15 mouse cellular contexts compared by ENCODE assay signal in the genomic region with DNA sequence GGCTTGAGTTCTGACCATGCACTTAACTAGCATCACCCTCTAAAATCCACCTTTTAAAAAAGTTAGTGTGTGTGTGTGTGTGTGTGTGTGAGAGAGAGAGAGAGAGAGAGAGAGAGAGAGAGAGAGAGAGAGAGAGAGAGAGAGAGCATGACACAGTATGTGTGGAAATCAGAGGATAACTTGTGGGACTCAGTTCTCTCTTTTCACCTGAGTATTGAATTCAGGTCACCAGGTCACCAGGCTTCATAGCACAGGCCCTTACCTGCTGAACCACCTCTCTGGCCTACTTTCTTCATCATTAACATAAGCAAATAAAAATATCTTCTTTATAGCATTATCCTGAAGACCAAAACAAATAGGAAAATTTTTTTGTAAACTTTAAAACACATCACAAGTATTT. TPM values are rescaled to one million over a fixed set of nuclear protein-coding genes. Genes with fewer than 3 reads are reported as not detected.
DNase-seq lines count a peak whose midpoint lies in the region; ATAC-seq and TF ChIP-seq lines count a peak whose summit lies in the region.
"Had no signal": no experiment of that assay in that cellular context is flagged by ENCODE, and none has a peak within 500 bp of the region (broad histone marks: within the 10 kb centered on the region; RNA-seq: fewer than 3 reads in every experiment).

A gene (minus strand): TSS at position 101 of the 400 bp plus-strand sequence.

- no peak within 1 kb of the TSS for H3K27ac ChIP-seq in hindbrain, embryonic 14.5 days
- no peak within 1 kb of the TSS for H3K27ac ChIP-seq in hindbrain, embryonic 10.5 days
- H3K27ac ChIP-seq in limb, embryonic 14.5 days (replicated peaks; ENCODE audit: low read depth, low read length), result no peak within 1 kb of the TSS
- no peak within 1 kb of the TSS for H3K27ac ChIP-seq in limb, embryonic 10.5 days
- no peak within 1 kb of the TSS for H3K27ac ChIP-seq in limb, embryonic 15.5 days
- no peak within 1 kb of the TSS for H3K27ac ChIP-seq in kidney, embryonic 16.5 days (ENCODE audit: low read length)
- H3K27ac ChIP-seq: gastrocnemius, adult 2 months; heart, embryonic 13.5 days; macrophage had no signal

- no peak within 1 kb of the TSS for H3K4me2 ChIP-seq in hindbrain, embryonic 14.5 days (replicated peaks)
- H3K4me2 ChIP-seq in limb, embryonic 14.5 days (replicated peaks; ENCODE audit: low read depth, low read length, severe bottlenecking), result no peak within 1 kb of the TSS
- H3K4me2 ChIP-seq in limb, embryonic 15.5 days, result no peak within 1 kb of the TSS
- H3K4me2 ChIP-seq in kidney, embryonic 16.5 days (replicated peaks; ENCODE audit: low read depth, low read length), result no peak within 1 kb of the TSS
- H3K4me2 ChIP-seq: heart, embryonic 13.5 days had no signal

- no peak within 1 kb of the TSS for H3K4me3 ChIP-seq in hindbrain, embryonic 14.5 days (replicated peaks; ENCODE audit: low read length)
- H3K4me3 ChIP-seq in hindbrain, embryonic 10.5 days, result no peak within 1 kb of the TSS
- no peak within 1 kb of the TSS for H3K4me3 ChIP-seq in limb, embryonic 14.5 days (replicated peaks; ENCODE audit: low read length)
- H3K4me3 ChIP-seq in limb, embryonic 10.5 days, result no peak within 1 kb of the TSS
- H3K4me3 ChIP-seq in limb, embryonic 15.5 days, result no peak within 1 kb of the TSS
- no peak within 1 kb of the TSS for H3K4me3 ChIP-seq in kidney, embryonic 16.5 days (ENCODE audit: low read length)
- H3K4me3 ChIP-seq: heart, embryonic 13.5 days had no signal

- H3K27me3 ChIP-seq in hindbrain, embryonic 14.5 days (ENCODE audit: control insufficient read depth, insufficient read depth, low read length), result peaks cover 34% of the 10 kb centered on the region
- peaks cover 50% of the 10 kb centered on the region for H3K27me3 ChIP-seq in hindbrain, embryonic 10.5 days (ENCODE audit: insufficient read depth, poor library complexity, severe bottlenecking)
- H3K27me3 ChIP-seq in limb, embryonic 14.5 days (ENCODE audit: control insufficient read depth, insufficient read depth, low read length), result peaks cover 16% of the 10 kb centered on the region
- peaks cover 48% of the 10 kb centered on the region for H3K27me3 ChIP-seq in limb, embryonic 10.5 days (ENCODE audit: low read depth, poor library complexity, severe bottlenecking)
- H3K27me3 ChIP-seq in limb, embryonic 15.5 days, result peaks cover 28% of the 10 kb centered on the region
- H3K27me3 ChIP-seq in kidney, embryonic 16.5 days (ENCODE audit: insufficient read depth, low read length), result peaks cover 36% of the 10 kb centered on the region

- DNase-seq in hindbrain, embryonic 14.5 days (ENCODE audit: low spot score), result no peak
- DNase-seq in hindbrain, embryonic 10.5 days (ENCODE audit: low spot score), result no peak
- DNase-seq in limb, embryonic 14.5 days (ENCODE audit: low spot score), result no peak
- DNase-seq in limb, embryonic 10.5 days (ENCODE audit: low spot score), result no peak
- DNase-seq in layer of hippocampus, postnatal 14 days (ENCODE audit: low spot score in 2 of 2), result no peak
- DNase-seq: cerebellum, adult 18-20 months; gastrocnemius, adult 2 months; kidney, postnatal 36 days; right cerebral cortex, postnatal 4 days; thymus, postnatal 25 days had no signal

- peaks cover 8% of the 10 kb centered on the region; the same call in 1 of the 2 replicates for H3K4me1 ChIP-seq in hindbrain, embryonic 14.5 days (replicated peaks; ENCODE audit: control insufficient read depth, insufficient read depth, low read length)
- peaks cover 19% of the 10 kb centered on the region for H3K4me1 ChIP-seq in hindbrain, embryonic 10.5 days (replicated peaks)
- peaks cover 11% of the 10 kb centered on the region for H3K4me1 ChIP-seq in limb, embryonic 14.5 days (ENCODE audit: control insufficient read depth, insufficient read depth, low read length)
- H3K4me1 ChIP-seq in limb, embryonic 10.5 days, result peaks cover 16% of the 10 kb centered on the region
- H3K4me1 ChIP-seq in limb, embryonic 15.5 days, result peaks cover 17% of the 10 kb centered on the region
- H3K4me1 ChIP-seq in kidney, embryonic 16.5 days (ENCODE audit: insufficient read depth, low read length), result peaks cover 13% of the 10 kb centered on the region

- no peaks in the 10 kb centered on the region for H3K9me3 ChIP-seq in hindbrain, embryonic 14.5 days (ENCODE audit: control insufficient read depth, low read length)
- no peaks in the 10 kb centered on the region for H3K9me3 ChIP-seq in hindbrain, embryonic 10.5 days
- H3K9me3 ChIP-seq in limb, embryonic 14.5 days (ENCODE audit: control insufficient read depth, low read length), result no peaks in the 10 kb centered on the region
- no peaks in the 10 kb centered on the region for H3K9me3 ChIP-seq in limb, embryonic 10.5 days (replicated peaks)
- no peaks in the 10 kb centered on the region for H3K9me3 ChIP-seq in limb, embryonic 15.5 days
- 0 out of 2 replicates have a peak, but pooled peaks cover 3% of the 10 kb centered on the region for H3K9me3 ChIP-seq in kidney, embryonic 16.5 days (ENCODE audit: low read length)

- H3K36me3 ChIP-seq in hindbrain, embryonic 14.5 days (replicated peaks; ENCODE audit: control insufficient read depth, insufficient read depth), result no peaks in the 10 kb centered on the region
- H3K36me3 ChIP-seq in hindbrain, embryonic 10.5 days, result no peaks in the 10 kb centered on the region
- no peaks in the 10 kb centered on the region for H3K36me3 ChIP-seq in limb, embryonic 14.5 days (ENCODE audit: control insufficient read depth, insufficient read depth, low read length)
- H3K36me3 ChIP-seq in limb, embryonic 10.5 days, result no peaks in the 10 kb centered on the region
- H3K36me3 ChIP-seq in limb, embryonic 15.5 days, result no peaks in the 10 kb centered on the region
- no peaks in the 10 kb centered on the region for H3K36me3 ChIP-seq in kidney, embryonic 16.5 days (ENCODE audit: insufficient read depth, low read length)
- H3K36me3 ChIP-seq: heart, embryonic 13.5 days had no signal

- ATAC-seq in hindbrain, embryonic 14.5 days (ENCODE audit: low FRiP score), result no peak
- no peak for ATAC-seq in limb, embryonic 14.5 days (ENCODE audit: low FRiP score, low read depth)
- ATAC-seq in limb, embryonic 15.5 days (ENCODE audit: insufficient number of reproducible peaks, low FRiP score, low TSS enrichment, low read depth), result no peak
- ATAC-seq in kidney, embryonic 16.5 days (ENCODE audit: low FRiP score, low TSS enrichment), result no peak
- ATAC-seq: inflammation-experienced regulatory T-cells, adult 6 months had no signal

- H3K9ac ChIP-seq in hindbrain, embryonic 14.5 days, result no peak within 1 kb of the TSS
- no peak within 1 kb of the TSS for H3K9ac ChIP-seq in limb, embryonic 14.5 days (ENCODE audit: low read depth, low read length, severe bottlenecking)
- no peak within 1 kb of the TSS for H3K9ac ChIP-seq in limb, embryonic 15.5 days
- no peak within 1 kb of the TSS for H3K9ac ChIP-seq in kidney, embryonic 16.5 days (replicated peaks; ENCODE audit: low read length)
- H3K9ac ChIP-seq: heart, embryonic 13.5 days had no signal

- TF ChIP-seq POLR2A in limb, embryonic 14.5 days (IDR thresholded peaks at IDR 0.05; ENCODE audit: borderline replicate concordance, extremely low read depth, insufficient read depth, insufficient read length), result no peak

RNA-seq across cellular contexts. Expression of the gene that starts here (rescaled TPM):
- polyA plus RNA-seq in hindbrain, embryonic 14.5 days (2014; fragmentation: Nextera tagmentation; extraction: Ambion mirVana), result 14.1 and 14.5 TPM in 2 replicates
- polyA plus RNA-seq in hindbrain, embryonic 10.5 days (2016; fragmentation: Nextera tagmentation; extraction: Ambion mirVana), result 0.88 and 1.1 TPM in 2 replicates
- 13.8 and 16.6 TPM in 2 replicates for polyA plus RNA-seq in limb, embryonic 14.5 days (2012; rRNA removed)
- polyA plus RNA-seq in limb, embryonic 14.5 days (2014; fragmentation: Nextera tagmentation; extraction: Ambion mirVana), result 12.0 and 12.3 TPM in 2 replicates
- 0.43 and 0.71 TPM in 2 replicates for polyA plus RNA-seq in limb, embryonic 10.5 days (2016; fragmentation: Nextera tagmentation; extraction: Ambion mirVana)
- total RNA-seq in layer of hippocampus, postnatal 14 days (2021), result 10 to 100 TPM; 58.2 to 58.3 TPM
- 12.0 and 12.9 TPM in 2 replicates for polyA plus RNA-seq in limb, embryonic 15.5 days (2015; fragmentation: Nextera tagmentation; extraction: Ambion mirVana)
- 6.8 and 6.9 TPM in 2 replicates for polyA plus RNA-seq in kidney, embryonic 16.5 days (2015; fragmentation: Nextera tagmentation; extraction: Ambion mirVana)
- polyA plus RNA-seq: inflammation-experienced regulatory T-cells, adult 6 months; macrophage had no signal
